Comparison of ENCODE assay signal across 8 mouse cellular contexts in genomic region chr7:64392122-64392818, GRCm38 (mm10). TPM values are rescaled to one million over a fixed set of nuclear protein-coding genes. Genes with fewer than 3 reads are reported as not detected.
DNase-seq lines count a peak whose midpoint lies in the region; ATAC-seq lines count a peak whose summit lies in the region.

Gene Mphosph10, minus strand, starts transcription at chr7:64392268.
Gene Mcee, plus strand, starts transcription at chr7:64392607.

- no peaks in the 10 kb centered on the region; the same call in 1 of the 2 replicates for H3K4me1 ChIP-seq in intestine, embryonic 14.5 days (replicated peaks; ENCODE audit: control insufficient read depth, insufficient read depth, low read length)

- peak within 1 kb of the TSS; percentile 78 for H3K4me3 ChIP-seq in intestine, embryonic 14.5 days (ENCODE audit: low read depth, low read length)

- peak within 1 kb of the TSS; percentile 75 for H3K27ac ChIP-seq in intestine, embryonic 14.5 days (ENCODE audit: low read depth)

- no peaks in the 10 kb centered on the region for H3K9me3 ChIP-seq in intestine, embryonic 14.5 days (ENCODE audit: control insufficient read depth, low read length)

- H3K27me3 ChIP-seq in intestine, embryonic 14.5 days (replicated peaks; ENCODE audit: control insufficient read depth, insufficient read depth, low read length): no peaks in the 10 kb centered on the region

- intact Hi-C loops in left cerebral cortex, postnatal 14 days (cut with DNase I): loop anchor here (5.0 kb wide), 2 partner anchors 110 to 350 kb away; partner anchors contain the start of gene Apba2

- H3K4me2 ChIP-seq in intestine, embryonic 14.5 days (ENCODE audit: low read length): peak within 1 kb of the TSS; percentile 72

- H3K36me3 ChIP-seq in intestine, embryonic 14.5 days (ENCODE audit: control insufficient read depth, insufficient read depth, low read length): peaks cover 24% of the 10 kb centered on the region

- H3K9ac ChIP-seq in intestine, embryonic 14.5 days (ENCODE audit: low read length): peak within 1 kb of the TSS; percentile 66

- peak; percentile 99 for ATAC-seq in intestine, embryonic 14.5 days (replicated peaks; ENCODE audit: low FRiP score, low TSS enrichment, low read depth)

- peak; percentile 98 for DNase-seq in adrenal gland, adult 18-20 months (ENCODE audit: low spot score in 2 of 2)
- DNase-seq in embryo, embryonic 11 days: peak; percentile 95
- peak; percentile 98 for DNase-seq in gastrocnemius, postnatal 25 days
- peak; percentile 100 for DNase-seq in intestine, embryonic 14.5 days (ENCODE audit: low spot score)
- DNase-seq in left cerebral cortex, postnatal 14 days (ENCODE audit: low spot score in 2 of 2): peak; percentile 91 to 93
- peak; percentile 95 for DNase-seq in mesoderm, embryonic 11.5 days (ENCODE audit: low read depth, low spot score)
- peak; percentile 90 to 92 for DNase-seq in right cerebral cortex, postnatal 36 days (ENCODE audit: low spot score in 2 of 2)
- DNase-seq in yolk sac, embryonic 10.5 days (ENCODE audit: low spot score): peak; percentile 99

- under 1% methylated on average over 54 of the region's 54 CpGs for WGBS in intestine, embryonic 14.5 days

RNA-seq across cellular contexts. Expression of gene Mphosph10, which starts in this region (rescaled TPM):
- total RNA-seq in adrenal gland, adult 18-20 months (2021): 10 to 100 TPM; 25.5 to 26.7 TPM
- total RNA-seq in gastrocnemius, postnatal 25 days (2021): 10 to 100 TPM; 12.1 to 13.9 TPM
- polyA plus RNA-seq in intestine, embryonic 14.5 days (2014; fragmentation: Nextera tagmentation; extraction: Ambion mirVana): 40.5 and 44.1 TPM in 2 replicates
- total RNA-seq in left cerebral cortex, postnatal 14 days (2021): 10 to 100 TPM; 15.1 to 17.5 TPM

RNA-seq across cellular contexts. Expression of gene Mcee, which starts in this region (rescaled TPM):
- 10 to 100 TPM; 79.9 to 86.8 TPM for total RNA-seq in adrenal gland, adult 18-20 months (2021)
- 10 to 100 TPM; 73.8 to 92.1 TPM for total RNA-seq in gastrocnemius, postnatal 25 days (2021)
- 78.5 and 93.3 TPM in 2 replicates for polyA plus RNA-seq in intestine, embryonic 14.5 days (2014; fragmentation: Nextera tagmentation; extraction: Ambion mirVana)
- 10 to 100 TPM; 44.3 to 48.7 TPM for total RNA-seq in left cerebral cortex, postnatal 14 days (2021)

Comparison
In these comparisons a context has a peak if more than half of its experiments do, and no peak if none do; other contexts are left out.
1. Peak in every context shown above with its lines: DNase-seq, ATAC-seq, H3K4me3 ChIP-seq and H3K27ac ChIP-seq.